Mouse (Mus musculus) heart, postnatal 0 days (tissue): ENCODE measurements around the gene Vwa5b2.

ENCODE experiments used
- CTCF ChIP-seq: IDR thresholded peaks from 2 replicates; pipeline ENCODE4 v1.5.1; 2016; ENCODE audit warnings: antibody characterized with exemption, control low read depth, low read depth
- EP300 ChIP-seq: IDR thresholded peaks from 2 replicates; pipeline ENCODE4 v1.6.1; 2016; ENCODE audit warnings: antibody characterized with exemption, low read depth

DNA sequence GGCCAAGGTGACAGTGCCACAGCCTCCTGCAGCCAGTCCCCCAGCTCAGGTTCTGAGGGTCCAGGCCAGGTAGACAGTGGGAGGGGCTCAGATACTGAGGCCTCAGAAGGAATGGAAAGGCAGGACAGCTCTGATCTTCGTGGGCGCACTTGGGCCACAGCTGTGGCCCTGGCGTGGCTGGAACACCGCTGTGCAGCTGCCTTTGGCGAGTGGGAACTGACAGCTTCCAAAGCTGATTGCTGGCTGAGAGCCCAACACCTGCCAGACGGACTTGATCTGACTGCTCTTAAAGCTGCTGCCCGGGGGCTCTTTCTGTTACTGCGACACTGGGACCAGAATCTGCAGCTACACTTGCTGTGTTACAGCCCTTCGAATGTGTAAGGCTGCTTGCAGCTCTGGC lies 15.4 kb downstream of the Vwa5b2 start:
- TF ChIP-seq EP300 (no peak), CTCF (no peak)
